Mouse (Mus musculus) ZHBTc4 (cell line): ENCODE results near the gene Kcnk10.
A peak's percentile ranks its signal among the peaks of the same experiment; 100 is the strongest.

ENCODE experiments used
- DNase-seq: peaks from one replicate; pipeline ENCODE4 v3.0.0-alpha.2; 2011; ENCODE audit warnings: low read depth, low spot score

Gene Kcnk10

DNA sequence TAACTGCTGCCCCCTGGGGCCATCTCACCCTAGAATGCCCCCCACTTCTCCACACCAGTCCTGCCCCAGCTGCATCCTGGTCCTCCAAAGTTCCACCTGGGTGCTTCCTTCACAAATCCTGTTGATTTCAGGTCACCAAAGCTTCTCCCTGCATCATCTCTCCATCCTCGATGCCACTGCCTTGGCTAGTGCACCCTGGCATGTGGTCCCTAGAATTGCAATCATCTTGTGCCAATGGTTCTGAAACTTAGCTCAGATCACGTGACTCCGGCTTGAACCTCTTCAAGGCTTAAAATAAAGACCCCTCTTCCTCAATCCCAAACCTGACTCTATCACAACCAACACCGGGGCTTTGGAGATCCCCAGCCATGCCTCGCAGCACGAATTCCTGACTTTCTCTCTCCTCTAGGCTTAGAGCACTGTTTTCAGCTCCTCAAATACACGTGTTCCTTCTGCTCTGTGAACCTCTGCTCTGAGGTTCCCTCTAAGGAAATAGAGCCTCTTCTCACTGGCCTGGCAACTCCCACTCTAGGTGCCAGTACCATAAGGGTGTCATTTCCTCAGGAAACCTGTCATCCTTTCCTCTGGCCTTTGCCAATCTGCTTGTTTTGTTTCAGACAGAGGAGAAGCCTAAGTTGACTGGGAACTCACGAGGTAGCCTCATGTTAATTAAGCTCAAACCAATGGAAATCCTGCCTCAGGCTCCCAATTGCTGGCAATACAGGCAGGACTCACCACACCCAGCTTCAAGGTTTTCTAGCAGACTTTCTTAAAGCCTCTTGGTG, 6.0 kb downstream of the Kcnk10 start:
- DNase-seq, result peak; percentile 12

DNA sequence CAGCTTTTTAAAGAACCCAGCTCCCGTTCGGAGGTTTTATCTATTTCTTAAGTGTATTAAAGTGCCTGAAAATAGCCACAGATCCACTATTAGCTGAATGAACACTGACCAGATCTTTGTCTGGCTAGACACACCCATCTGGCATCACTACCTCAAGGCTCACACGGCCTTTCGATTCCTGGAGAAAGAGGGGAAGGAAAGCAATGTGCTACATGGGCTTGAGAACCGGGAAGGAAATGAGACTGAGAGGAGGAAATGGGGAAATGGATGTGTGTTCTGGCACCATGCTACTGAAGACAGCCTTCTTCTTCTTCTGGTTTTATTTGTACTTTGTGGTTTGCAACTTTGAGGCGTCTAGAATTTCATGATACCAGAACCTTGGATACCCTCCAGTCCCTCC, 8.7 kb downstream of the Kcnk10 start:
- DNase-seq, result no peak

GRCm38 (mm10) chr12:98567877-98568276, 10.2 kb downstream of the Kcnk10 start:
- DNase-seq, result no peak

DNA sequence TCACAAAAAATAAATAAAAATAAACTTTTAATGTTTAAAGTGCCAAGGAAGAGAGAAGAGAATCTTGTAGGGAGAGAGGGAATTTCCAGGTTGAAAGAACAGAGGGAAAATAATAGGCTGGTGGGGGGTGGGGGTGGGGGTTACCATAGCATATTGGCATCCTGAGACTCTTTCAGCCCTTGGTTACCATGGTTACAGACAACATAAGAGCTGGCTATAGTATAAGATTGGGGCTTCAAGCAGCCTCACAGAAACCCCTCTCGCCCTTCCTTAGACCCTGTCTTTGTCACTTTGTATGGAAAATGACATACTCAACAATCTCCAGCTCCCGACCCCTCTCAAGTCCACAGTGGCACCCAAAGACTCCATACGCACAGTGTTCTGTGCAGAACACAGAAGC, 13.7 kb downstream of the Kcnk10 start:
- no peak for DNase-seq

DNA sequence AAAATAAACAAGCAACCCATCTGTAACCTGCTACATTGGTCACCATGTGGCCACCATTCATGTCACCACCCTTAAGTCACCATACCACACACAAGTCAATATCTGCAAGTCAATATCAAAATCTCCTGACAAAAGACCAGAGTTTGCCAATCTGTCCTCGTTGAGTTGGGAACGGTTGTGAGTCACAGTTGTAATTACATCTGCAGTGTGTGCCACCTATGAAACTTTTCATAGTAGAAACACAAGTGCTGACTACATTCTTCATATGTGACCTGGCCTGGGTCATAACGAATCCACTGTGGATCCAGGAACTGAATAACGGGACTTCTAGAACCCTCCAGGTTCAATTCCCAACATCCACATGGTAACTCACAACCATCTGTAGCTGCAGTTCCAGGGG, 14.8 kb downstream of the Kcnk10 start:
- DNase-seq, result no peak

DNA sequence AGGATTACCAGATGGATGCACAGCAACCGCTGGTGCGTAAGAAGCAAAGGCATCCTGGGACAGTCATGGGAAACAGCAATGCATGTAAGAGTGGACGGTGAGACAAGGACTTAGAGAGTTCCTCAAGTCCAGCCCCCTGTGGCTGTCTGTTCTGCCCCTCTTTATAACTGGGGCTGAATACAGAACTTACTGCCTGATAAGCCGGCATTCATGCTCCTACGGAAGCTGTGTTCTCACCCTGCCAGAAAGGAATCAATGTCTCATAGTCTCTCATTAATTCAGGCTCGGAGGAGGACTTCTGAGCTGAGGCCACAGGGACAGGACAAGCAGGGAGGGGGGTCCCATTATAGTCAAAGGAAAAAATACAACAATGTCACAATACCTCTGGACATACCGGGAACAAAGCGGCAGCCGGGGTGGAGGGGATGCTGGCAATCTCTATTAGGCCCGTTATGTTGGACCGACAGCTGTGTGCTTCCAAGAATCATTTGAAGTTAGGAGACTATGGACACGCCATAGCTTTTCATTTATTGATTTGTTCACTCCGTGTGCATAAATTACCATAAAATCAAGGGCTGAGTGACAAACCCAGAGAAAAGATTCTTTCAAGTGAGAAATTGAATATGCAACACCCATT, 15.7 kb downstream of the Kcnk10 start:
- no peak for DNase-seq

- no peak for DNase-seq
Observed at GRCm38 (mm10) chr12:98560038-98560437, 18.1 kb downstream of the Kcnk10 start.

DNA sequence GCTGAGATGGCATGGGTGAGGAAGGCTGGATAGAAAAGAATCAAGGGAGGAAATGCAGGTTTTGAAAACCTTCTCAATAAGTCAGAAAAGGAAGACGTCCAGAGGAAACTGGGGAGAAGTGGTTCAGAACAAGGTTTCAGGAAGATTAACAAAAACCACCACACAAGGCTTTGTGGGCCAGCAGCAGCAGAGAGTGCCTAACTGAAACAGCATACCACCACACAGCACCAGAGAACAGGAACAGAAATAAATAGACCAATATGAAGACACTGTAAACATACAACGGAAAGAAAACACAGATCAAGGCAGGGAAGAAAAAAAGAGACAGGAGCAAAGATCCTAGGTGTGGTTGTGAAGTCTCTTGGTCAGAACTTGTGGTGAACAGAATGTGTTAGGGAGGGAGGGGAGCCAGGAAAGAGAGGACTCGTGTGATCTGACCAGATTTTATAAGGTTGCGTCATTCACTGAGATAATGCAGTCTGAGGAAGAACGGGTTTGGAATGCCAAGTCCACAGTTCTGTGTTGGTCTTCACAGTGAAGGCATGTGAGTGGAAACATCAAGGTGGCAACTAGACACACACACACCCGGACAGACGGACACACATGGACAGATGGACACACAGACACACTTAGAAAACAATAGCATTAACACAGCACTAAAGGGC, 21.0 kb downstream of the Kcnk10 start:
- DNase-seq, result no peak

DNA sequence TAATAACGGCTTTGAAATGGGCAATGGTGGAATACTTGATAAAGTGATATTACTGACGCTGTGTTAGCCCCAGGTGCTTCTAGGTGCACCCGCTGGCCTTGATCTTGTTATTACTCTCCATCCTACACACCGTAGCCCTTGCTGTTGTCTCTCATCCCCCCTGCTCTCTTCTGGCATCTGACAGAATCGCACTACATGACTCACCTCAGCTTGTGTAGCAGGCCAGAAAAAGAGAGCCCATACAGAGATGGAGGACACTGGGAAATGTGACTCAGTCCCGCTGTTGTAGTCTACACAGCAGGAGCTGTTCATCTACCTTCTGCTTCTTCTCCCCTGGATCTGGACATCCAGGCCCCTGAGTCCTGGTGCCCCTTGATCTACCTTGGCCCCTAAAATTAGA, 28.1 kb downstream of the Kcnk10 start:
- DNase-seq, result no peak

DNA sequence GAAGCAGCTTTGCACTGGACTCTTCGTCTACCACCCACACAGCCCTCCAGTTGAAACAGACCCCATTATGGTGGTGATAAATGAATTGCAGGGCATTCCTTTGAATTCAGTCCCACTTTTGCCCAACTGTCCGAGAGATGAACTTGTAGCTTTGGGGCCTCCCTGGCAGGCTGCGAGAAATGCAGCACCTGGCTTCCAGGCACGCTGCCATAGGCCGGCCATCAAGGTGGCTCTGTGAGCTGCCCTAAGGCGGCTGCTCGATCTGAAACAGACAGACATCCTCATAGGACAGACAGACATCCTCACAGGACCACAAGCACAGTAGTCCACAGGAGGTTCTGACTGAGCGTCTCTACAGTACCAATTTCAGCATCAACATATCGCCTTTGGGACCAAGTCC, 30.0 kb downstream of the Kcnk10 start:
- DNase-seq, result peak; percentile 11

- DNase-seq, result no peak
Observed at GRCm38 (mm10) chr12:98545875-98546274, 32.2 kb downstream of the Kcnk10 start.

DNA sequence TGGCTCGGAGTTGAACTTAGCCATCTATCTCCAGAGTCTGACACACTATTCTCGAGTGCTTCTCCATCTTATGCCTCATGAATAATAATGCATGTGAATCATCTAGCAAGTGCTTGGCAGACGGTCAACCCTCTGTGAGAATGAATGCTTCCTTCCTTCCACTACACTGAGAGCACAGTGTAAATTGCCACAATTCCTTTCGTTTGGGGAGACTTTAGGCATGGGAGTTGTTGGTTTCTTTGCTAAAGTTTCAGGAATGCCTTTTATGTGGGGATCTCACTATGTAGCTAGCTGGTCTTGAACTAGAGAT, 32.9 kb downstream of the Kcnk10 start:
- no peak for DNase-seq

GRCm38 (mm10) chr12:98544545-98545250, 33.4 kb downstream of the Kcnk10 start:
- DNase-seq, result no peak

DNA sequence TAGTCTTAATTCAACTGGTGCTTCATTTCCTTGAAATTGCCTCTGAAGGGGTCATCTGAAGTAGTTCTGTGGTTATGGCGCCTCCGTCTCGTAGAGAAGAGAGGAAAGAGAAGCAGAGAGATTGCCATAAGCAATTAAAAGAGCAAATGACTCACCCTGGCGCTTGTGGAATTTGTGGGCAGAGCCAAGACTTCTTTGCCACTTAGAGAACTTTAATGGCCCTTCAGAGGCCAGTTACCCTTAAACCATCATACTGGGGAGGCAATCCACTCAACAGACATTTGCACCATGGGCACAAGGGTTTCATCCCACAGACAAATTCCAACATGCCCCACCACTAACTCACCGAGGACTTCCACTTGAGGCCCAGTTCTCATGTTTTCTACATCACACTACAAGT, 41.4 kb downstream of the Kcnk10 start:
- DNase-seq, result no peak

GRCm38 (mm10) chr12:98536036-98536435, 42.1 kb downstream of the Kcnk10 start:
- DNase-seq, result no peak

GRCm38 (mm10) chr12:98535494-98535901, 42.6 kb downstream of the Kcnk10 start:
- DNase-seq, result no peak

- no peak for DNase-seq
Observed at GRCm38 (mm10) chr12:98528635-98529034, 49.5 kb downstream of the Kcnk10 start.

DNA sequence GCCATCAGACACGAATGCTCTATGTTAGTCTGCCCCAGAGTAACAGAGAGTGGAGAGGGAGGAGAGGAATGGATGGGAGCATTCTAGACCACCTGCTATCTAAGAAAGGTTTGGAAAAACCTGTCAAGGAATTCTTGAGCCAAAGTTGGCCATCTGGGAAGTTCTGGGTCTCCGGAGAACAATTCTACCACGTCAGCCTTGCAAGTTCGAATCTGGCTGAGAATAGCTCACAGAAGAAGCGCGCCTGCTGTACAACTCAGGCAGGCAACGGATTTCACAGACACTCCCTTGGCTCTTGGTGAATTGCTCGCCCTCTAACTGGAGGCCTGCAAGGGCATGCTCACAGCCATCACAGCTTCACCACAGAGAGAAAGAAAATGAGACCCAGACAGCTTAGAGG, 52.7 kb downstream of the Kcnk10 start:
- no peak for DNase-seq

DNA sequence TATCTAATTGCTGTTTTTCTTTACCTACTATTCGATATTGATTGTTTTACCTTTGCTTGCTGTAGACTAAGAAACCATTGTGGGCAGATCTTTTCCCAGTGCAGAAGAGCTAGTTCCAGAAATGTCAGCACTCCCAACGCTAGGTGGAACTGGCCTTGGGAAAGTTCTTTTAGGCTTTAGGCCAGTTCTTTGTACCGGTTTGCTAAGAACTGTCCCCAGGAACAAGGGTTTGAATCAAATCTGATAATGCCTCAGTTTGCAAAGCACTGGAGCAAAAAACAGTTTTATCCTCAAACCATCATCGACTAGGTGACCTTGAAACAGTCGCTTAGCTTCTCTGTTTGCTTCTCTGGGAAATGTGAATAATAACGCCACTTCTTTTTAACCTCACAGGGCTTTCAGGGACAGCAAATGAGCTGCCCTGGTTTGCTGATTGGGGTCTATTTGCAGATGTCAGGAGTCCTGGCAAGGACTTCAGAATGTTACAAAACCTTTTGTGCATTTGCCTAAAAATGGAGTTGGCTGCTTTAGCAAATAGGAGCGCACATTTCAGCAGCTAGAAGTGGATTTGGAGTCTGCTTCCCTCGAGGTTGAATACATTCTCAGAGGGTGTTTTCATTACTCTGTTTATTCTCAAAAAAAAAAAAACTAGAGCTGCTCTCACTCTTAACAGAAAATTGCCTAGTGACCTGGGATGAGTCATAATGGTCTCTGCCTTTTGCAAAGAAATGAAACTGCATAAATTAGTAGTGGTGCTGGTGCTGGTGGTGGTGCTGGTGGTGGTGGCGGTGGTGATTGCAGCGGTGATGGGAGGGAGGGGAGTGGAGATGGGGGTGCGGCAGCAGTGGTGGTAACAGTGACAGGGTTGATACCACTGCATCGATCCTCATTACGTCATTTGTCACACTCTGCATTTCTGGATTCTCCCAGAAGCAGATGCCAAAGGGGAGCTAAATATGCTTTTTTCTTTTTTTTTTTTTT, 53.5 kb downstream of the Kcnk10 start:
- no peak for DNase-seq

GRCm38 (mm10) chr12:98521311-98521710, 56.8 kb downstream of the Kcnk10 start:
- DNase-seq, result no peak

GRCm38 (mm10) chr12:98520568-98520931, 57.6 kb downstream of the Kcnk10 start:
- DNase-seq, result no peak
